Comparison of ENCODE assay signal across 19 mouse cellular contexts in the genomic region with DNA sequence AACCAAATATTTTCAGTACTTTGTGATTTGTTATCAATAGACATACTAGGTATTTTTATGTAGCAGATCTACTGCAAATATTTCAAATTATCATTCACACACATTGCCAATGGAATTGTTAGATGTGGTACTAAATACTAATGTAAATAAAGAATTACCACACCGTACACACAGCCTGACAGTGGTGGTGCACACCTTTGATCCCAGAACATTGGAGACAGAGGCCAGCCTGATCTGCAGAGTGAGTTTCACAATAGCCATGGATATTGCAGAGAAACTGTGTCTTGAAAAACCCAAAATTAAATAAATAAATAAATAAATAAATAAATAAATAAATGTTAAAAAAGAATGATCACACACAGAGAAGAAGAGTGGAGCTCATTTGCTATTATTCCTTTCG. TPM values are rescaled to one million over a fixed set of nuclear protein-coding genes. Genes with fewer than 3 reads are reported as not detected.
A peak's percentile ranks its signal among the peaks of the same experiment; 100 is the strongest.
DNase-seq lines count a peak whose midpoint lies in the region; ATAC-seq and TF ChIP-seq lines count a peak whose summit lies in the region.
"Had no signal": no experiment of that assay in that cellular context is flagged by ENCODE, and none has a peak within 500 bp of the region (broad histone marks: within the 10 kb centered on the region; RNA-seq: fewer than 3 reads in every experiment).

No protein-coding gene starts in this region.

- peaks cover 20% of the 10 kb centered on the region for H3K4me1 ChIP-seq in liver, adult 2 months (ENCODE audit: control insufficient read depth, insufficient read depth, low read length)
- no peaks in the 10 kb centered on the region for H3K4me1 ChIP-seq in liver, embryonic 11.5 days (replicated peaks; ENCODE audit: control insufficient read depth, insufficient read depth, low read length)
- H3K4me1 ChIP-seq in liver, postnatal 0 days (ENCODE audit: insufficient read depth) = no peaks in the 10 kb centered on the region
- peaks cover 2% of the 10 kb centered on the region; the same call in 1 of the 2 replicates for H3K4me1 ChIP-seq in liver, embryonic 12.5 days

- H3K9me3 ChIP-seq in liver, embryonic 11.5 days (ENCODE audit: control insufficient read depth, low read length) = no peaks in the 10 kb centered on the region
- H3K9me3 ChIP-seq in liver, postnatal 0 days (ENCODE audit: low read length) = no peaks in the 10 kb centered on the region
- no peaks in the 10 kb centered on the region for H3K9me3 ChIP-seq in liver, embryonic 12.5 days (replicated peaks)
- H3K9me3 ChIP-seq: G1E had no signal

- no peak overlapping the region for H3K4me3 ChIP-seq in liver, adult 2 months (ENCODE audit: insufficient read depth, low read depth, low read length)
- no peak overlapping the region for H3K4me3 ChIP-seq in liver, embryonic 11.5 days (ENCODE audit: low read depth, low read length)
- H3K4me3 ChIP-seq in liver, postnatal 0 days (ENCODE audit: low read depth, low read length) = no peak overlapping the region
- no peak overlapping the region for H3K4me3 ChIP-seq in liver, embryonic 12.5 days

- H3K4me2 ChIP-seq in liver, embryonic 11.5 days = no peak overlapping the region
- no peak overlapping the region for H3K4me2 ChIP-seq in liver, postnatal 0 days (ENCODE audit: low read depth, low read length)
- no peak overlapping the region for H3K4me2 ChIP-seq in liver, embryonic 12.5 days

- no peaks in the 10 kb centered on the region for H3K36me3 ChIP-seq in liver, adult 2 months (ENCODE audit: control insufficient read depth, insufficient read depth, low read length)
- no peaks in the 10 kb centered on the region for H3K36me3 ChIP-seq in liver, embryonic 11.5 days (ENCODE audit: control insufficient read depth, insufficient read depth, low read length)
- H3K36me3 ChIP-seq in liver, postnatal 0 days (replicated peaks; ENCODE audit: insufficient read depth, low read length) = no peaks in the 10 kb centered on the region
- no peaks in the 10 kb centered on the region for H3K36me3 ChIP-seq in liver, embryonic 12.5 days
- H3K36me3 ChIP-seq: G1E had no signal

- H3K27ac ChIP-seq in liver, adult 2 months (replicated peaks; ENCODE audit: insufficient read depth, low read depth, low read length) = 0 out of 2 replicates have a peak overlapping the region, but pooled peaks have one; percentile 40
- no peak overlapping the region for H3K27ac ChIP-seq in liver, embryonic 11.5 days (ENCODE audit: low read depth, low read length)
- H3K27ac ChIP-seq in liver, postnatal 0 days (ENCODE audit: low read depth) = no peak overlapping the region
- H3K27ac ChIP-seq in liver, embryonic 12.5 days = no peak overlapping the region

- TF ChIP-seq EP300 in liver, postnatal 0 days (IDR thresholded peaks at IDR 0.05; ENCODE audit: low read depth) = no peak

- no peak overlapping the region for H3K9ac ChIP-seq in liver, adult 2 months (ENCODE audit: low read depth, low read length)
- no peak overlapping the region for H3K9ac ChIP-seq in liver, embryonic 11.5 days (ENCODE audit: low read depth, low read length)
- no peak overlapping the region for H3K9ac ChIP-seq in liver, postnatal 0 days (replicated peaks)
- no peak overlapping the region for H3K9ac ChIP-seq in liver, embryonic 12.5 days

- H3K27me3 ChIP-seq in liver, adult 2 months (ENCODE audit: control insufficient read depth, insufficient read depth, low read length) = no peaks in the 10 kb centered on the region
- no peaks in the 10 kb centered on the region for H3K27me3 ChIP-seq in liver, embryonic 11.5 days (replicated peaks; ENCODE audit: control insufficient read depth, insufficient read depth, low read length)
- H3K27me3 ChIP-seq in liver, postnatal 0 days (ENCODE audit: insufficient read depth, low read length) = no peaks in the 10 kb centered on the region
- no peaks in the 10 kb centered on the region for H3K27me3 ChIP-seq in liver, embryonic 12.5 days (replicated peaks)
- H3K27me3 ChIP-seq: CH12.LX had no signal

- WGBS in liver, adult 2 months = 41% methylated on average over 2 of the region's 2 CpGs
- 86% methylated on average over 2 of the region's 2 CpGs for WGBS in liver, embryonic 11.5 days
- 72% methylated on average over 2 of the region's 2 CpGs for WGBS in liver, postnatal 0 days (ENCODE audit: insufficient replicate concordance)
- 80% methylated on average over 2 of the region's 2 CpGs for WGBS in liver, embryonic 12.5 days (ENCODE audit: insufficient replicate concordance)

- H3K79me2 ChIP-seq in liver, adult 2 months (ENCODE audit: control insufficient read depth, insufficient read depth, low read length) = no peaks in the 10 kb centered on the region; the same call in 1 of the 2 replicates

- DNase-seq in liver, adult 2 months (ENCODE audit: extremely low read depth, low read depth, low spot score) = peak; percentile 85
- no peak for DNase-seq in liver, embryonic 11.5 days (ENCODE audit: low spot score)
- no peak for DNase-seq in liver, postnatal 0 days
- DNase-seq: adrenal gland, adult 2 months; adrenal gland, adult 8-10 months; adrenal gland, postnatal 10 days; adrenal gland, postnatal 14 days; adrenal gland, postnatal 25 days; adrenal gland, postnatal 36 days; B cell, adult 2 months; cerebellum, adult 11 months; cerebellum, adult 11-12 months; cerebellum, adult 18-20 months had no signal

- ATAC-seq in liver, embryonic 11.5 days (replicated peaks; ENCODE audit: low FRiP score) = no peak
- peak; percentile 66; the same call in 1 of the 2 replicates for ATAC-seq in liver, postnatal 0 days
- ATAC-seq in liver, embryonic 12.5 days = no peak
- ATAC-seq: activated CD4-positive, CD25-positive, alpha-beta regulatory T cell, adult 4 months; CD4-positive, CD25-positive, alpha-beta regulatory T cell, adult 4 months; Patski had no signal

- TF ChIP-seq CTCF in liver, adult 2 months (IDR thresholded peaks at IDR 0.05; ENCODE audit: low read depth, low read length) = no peak
- TF ChIP-seq CTCF in liver, postnatal 0 days (IDR thresholded peaks at IDR 0.05; ENCODE audit: low read depth) = no peak

- no peak for TF ChIP-seq POLR2A in liver, adult 2 months (IDR thresholded peaks at IDR 0.05; ENCODE audit: extremely low read depth, insufficient read depth, low read length)

RNA-seq across cellular contexts. Expression of gene Lamp2, which starts 6.9 kb away (rescaled TPM):
- total RNA-seq in liver, adult 2 months (2014; rRNA removed) = 414 and 458 TPM in 2 replicates
- 203 and 230 TPM in 2 replicates for polyA plus RNA-seq in liver, adult 2 months (2012; rRNA removed)
- polyA plus RNA-seq in liver, embryonic 11.5 days (2014; fragmentation: Nextera tagmentation; extraction: Ambion mirVana) = 76.0 and 81.4 TPM in 2 replicates
- polyA plus RNA-seq in liver, postnatal 0 days (2015; fragmentation: Nextera tagmentation; extraction: Ambion mirVana) = 208 and 213 TPM in 2 replicates
- polyA plus RNA-seq in liver, embryonic 12.5 days (2016; fragmentation: Nextera tagmentation; extraction: Ambion mirVana) = 46.5 and 48.6 TPM in 2 replicates
